Mouse (Mus musculus) MEL (cell line): ENCODE results near the gene Raver1. TPM values are rescaled to one million over a fixed set of nuclear protein-coding genes. Genes with fewer than 3 reads are reported as not detected.

Experiments
- DNase-seq: peaks from one replicate; pipeline ENCODE4 v3.0.0; 2011; ENCODE audit warnings: low read depth, low spot score
- H3K27ac ChIP-seq: 2 replicates; pipeline ENCODE4 v1.5.1; 2012; ENCODE audit warnings: low read depth, mild to moderate bottlenecking, control low read depth, low read length, moderate library complexity; ENCODE audit not compliant: control insufficient read depth
- H3K27me3 ChIP-seq, 2 experiments: fragments of 150-350 bp in 1 of 2; sonication (generic) in 1 of 2; 2 replicates each; pipeline ENCODE4 v1.6.1; 2012; ENCODE audit warnings: low read length in 2 of 2, mild to moderate bottlenecking in 2 of 2, improper control_type of control experiment in 1 of 2, moderate library complexity in 1 of 2; ENCODE audit not compliant: insufficient read depth in 2 of 2, control insufficient read depth in 1 of 2
- H3K36me3 ChIP-seq, 2 experiments: 2 replicates each; pipeline ENCODE4 v1.6.1; 2012 to 2014; ENCODE audit warnings: low read length in 2 of 2, improper control_type of control experiment in 1 of 2, inconsistent platforms in 1 of 2, mild to moderate bottlenecking in 1 of 2; ENCODE audit not compliant: insufficient read depth in 2 of 2, control insufficient read depth in 1 of 2
- H3K4me1 ChIP-seq, 2 experiments: fragments of 150-350 bp in 1 of 2; sonication (generic) in 1 of 2; 2 replicates each; pipeline ENCODE4 v1.6.1; 2012; ENCODE audit warnings: low read length in 2 of 2, improper control_type of control experiment in 1 of 2, mild to moderate bottlenecking in 1 of 2; ENCODE audit not compliant: insufficient read depth in 2 of 2, control insufficient read depth in 1 of 2
- H3K4me3 ChIP-seq, 2 experiments: fragments of 150-350 bp in 1 of 2; sonication (generic) in 1 of 2; 2 replicates each; pipeline ENCODE4 v1.5.1; 2012; ENCODE audit warnings: low read depth in 2 of 2, low read length in 2 of 2, mild to moderate bottlenecking in 2 of 2, moderate library complexity in 2 of 2, control low read depth in 1 of 2, improper control_type of control experiment in 1 of 2; ENCODE audit not compliant: control insufficient read depth in 1 of 2, insufficient read depth in 1 of 2
- H3K79me2 ChIP-seq: 2 replicates; pipeline ENCODE4 v1.6.1; 2012; ENCODE audit warnings: mild to moderate bottlenecking, low read length, moderate library complexity; ENCODE audit not compliant: control insufficient read depth, poor library complexity, insufficient read depth
- H3K9ac ChIP-seq: 2 replicates; pipeline ENCODE4 v1.6.1; 2012; ENCODE audit warnings: low read depth, mild to moderate bottlenecking, control low read depth, low read length, moderate library complexity; ENCODE audit not compliant: control insufficient read depth, poor library complexity, severe bottlenecking
- H3K9me3 ChIP-seq: fragments of 150-350 bp; sonication (generic); replicated peaks from 2 replicates; pipeline ENCODE4 v1.6.1; 2012; ENCODE audit warnings: mild to moderate bottlenecking, low read length, improper control_type of control experiment, moderate library complexity; ENCODE audit not compliant: insufficient read depth
- CHD2 ChIP-seq: IDR thresholded peaks from 2 replicates; pipeline ENCODE4 v1.6.1; 2011; ENCODE audit warnings: low read length, improper control_type of control experiment
- CTCF ChIP-seq, 3 experiments: IDR thresholded peaks in 2 of 3; conservative IDR thresholded peaks in 1 of 3; 2 replicates each; pipeline ENCODE4 v1.5.1; 2011 to 2012; ENCODE audit warnings: low read length in 3 of 3, low read depth in 2 of 3, mild to moderate bottlenecking in 2 of 3, improper control_type of control experiment in 1 of 3, inconsistent platforms in 1 of 3, mixed read lengths in 1 of 3, moderate library complexity in 1 of 3; ENCODE audit not compliant: control insufficient read depth in 1 of 3, insufficient read depth in 1 of 3, poor library complexity in 1 of 3, severe bottlenecking in 1 of 3
- E2F4 ChIP-seq: IDR thresholded peaks from 2 replicates; pipeline ENCODE4 v1.6.1; 2011; ENCODE audit warnings: low read depth, low read length, improper control_type of control experiment, borderline replicate concordance
- EP300 ChIP-seq, 2 experiments: IDR thresholded peaks; 2 replicates each; pipeline ENCODE4 v1.6.1; 2011; ENCODE audit warnings: improper control_type of control experiment in 2 of 2, low read length in 2 of 2, low read depth in 1 of 2, mild to moderate bottlenecking in 1 of 2
- ETS1 ChIP-seq: IDR thresholded peaks from 2 replicates; pipeline ENCODE4 v1.6.1; 2012; ENCODE audit warnings: low read depth, mild to moderate bottlenecking, inconsistent platforms, low read length, improper control_type of control experiment, moderate library complexity
- GABPA ChIP-seq: IDR thresholded peaks from 2 replicates; pipeline ENCODE4 v1.6.1; 2012; ENCODE audit warnings: low read depth, mild to moderate bottlenecking, inconsistent platforms, low read length, improper control_type of control experiment, moderate library complexity
- GATA1 ChIP-seq: IDR thresholded peaks from 2 replicates; pipeline ENCODE4 v1.6.1; 2011; ENCODE audit warnings: low read depth, low read length, improper control_type of control experiment
- HCFC1 ChIP-seq: IDR thresholded peaks from 2 replicates; pipeline ENCODE4 v1.6.1; 2012; ENCODE audit warnings: low read depth, mild to moderate bottlenecking, inconsistent platforms, low read length, improper control_type of control experiment, moderate library complexity
- JUND ChIP-seq: IDR thresholded peaks from 2 replicates; pipeline ENCODE4 v1.6.1; 2011; ENCODE audit warnings: low read depth, mild to moderate bottlenecking, improper control_type of control experiment, low read length
- KAT2A ChIP-seq: conservative IDR thresholded peaks from 2 replicates; pipeline ENCODE4 v1.6.1; 2012; ENCODE audit warnings: low read depth, low read length, improper control_type of control experiment, inconsistent platforms
- MAFK ChIP-seq: IDR thresholded peaks from 2 replicates; pipeline ENCODE4 v1.6.1; 2011; ENCODE audit warnings: low read depth, mild to moderate bottlenecking, low read length, improper control_type of control experiment, borderline replicate concordance
- MAX ChIP-seq: IDR thresholded peaks from 2 replicates; pipeline ENCODE4 v1.6.1; 2011; ENCODE audit warnings: low read length, improper control_type of control experiment
- MAZ ChIP-seq: IDR thresholded peaks from 2 replicates; pipeline ENCODE4 v1.6.1; 2012; ENCODE audit warnings: low read depth, mild to moderate bottlenecking, inconsistent platforms, low read length, improper control_type of control experiment
- MEF2A ChIP-seq: IDR thresholded peaks from 2 replicates; pipeline ENCODE4 v1.6.1; 2014; ENCODE audit warnings: low read depth, mild to moderate bottlenecking, inconsistent platforms, low read length, improper control_type of control experiment; ENCODE audit not compliant: poor library complexity, insufficient replicate concordance, severe bottlenecking; ENCODE audit errors: extremely low read depth
- MXI1 ChIP-seq: IDR thresholded peaks from 2 replicates; pipeline ENCODE4 v1.6.1; 2011; ENCODE audit warnings: mild to moderate bottlenecking, low read depth, low read length, improper control_type of control experiment
- MYB ChIP-seq: IDR thresholded peaks from 2 replicates; pipeline ENCODE4 v1.6.1; 2011; ENCODE audit warnings: mild to moderate bottlenecking, low read depth, low read length, improper control_type of control experiment
- NELFE ChIP-seq: IDR thresholded peaks from 2 replicates; pipeline ENCODE4 v1.6.1; 2011; ENCODE audit warnings: low read depth, low read length, improper control_type of control experiment
- POLR2A ChIP-seq, 2 experiments: IDR thresholded peaks; 2 replicates each; pipeline ENCODE4 v1.6.1; 2011 to 2012; ENCODE audit warnings: low read length in 2 of 2, mild to moderate bottlenecking in 2 of 2, control low read depth in 1 of 2, improper control_type of control experiment in 1 of 2, low read depth in 1 of 2, moderate library complexity in 1 of 2; ENCODE audit not compliant: control insufficient read depth in 1 of 2, insufficient read depth in 1 of 2, poor library complexity in 1 of 2
- RAD21 ChIP-seq: IDR thresholded peaks from 2 replicates; pipeline ENCODE4 v1.6.1; 2011; ENCODE audit warnings: mild to moderate bottlenecking, low read depth, low read length, improper control_type of control experiment
- RCOR1 ChIP-seq: IDR thresholded peaks from 2 replicates; pipeline ENCODE4 v1.6.1; 2012; ENCODE audit warnings: low read depth, mild to moderate bottlenecking, inconsistent platforms, low read length, improper control_type of control experiment
- SMC3 ChIP-seq: IDR thresholded peaks from 2 replicates; pipeline ENCODE4 v1.6.1; 2011; ENCODE audit warnings: low read depth, low read length, improper control_type of control experiment
- TAL1 ChIP-seq: IDR thresholded peaks from 2 replicates; pipeline ENCODE4 v1.6.1; 2012; ENCODE audit warnings: mild to moderate bottlenecking, inconsistent platforms, low read length, moderate library complexity, mixed read lengths
- TBP ChIP-seq: IDR thresholded peaks from 2 replicates; pipeline ENCODE4 v1.8.0; 2011; ENCODE audit warnings: low read depth, low read length, improper control_type of control experiment
- TCF12 ChIP-seq: IDR thresholded peaks from 2 replicates; pipeline ENCODE4 v1.6.1; 2014; ENCODE audit warnings: low read depth, mild to moderate bottlenecking, inconsistent platforms, low read length, improper control_type of control experiment, moderate library complexity
- UBTF ChIP-seq: IDR thresholded peaks from 2 replicates; pipeline ENCODE4 v1.6.1; 2012; ENCODE audit warnings: low read depth, mild to moderate bottlenecking, inconsistent platforms, low read length, improper control_type of control experiment, moderate library complexity, borderline replicate concordance; ENCODE audit not compliant: insufficient read depth
- USF1 ChIP-seq: IDR thresholded peaks from 2 replicates; pipeline ENCODE4 v1.6.1; 2014; ENCODE audit warnings: low read depth, mild to moderate bottlenecking, inconsistent platforms, low read length, improper control_type of control experiment, moderate library complexity
- USF2 ChIP-seq, 2 experiments: IDR thresholded peaks; 2 replicates each; pipeline ENCODE4 v1.6.1; 2011 to 2012; ENCODE audit warnings: improper control_type of control experiment in 2 of 2, low read length in 2 of 2, borderline replicate concordance in 1 of 2, inconsistent platforms in 1 of 2, low read depth in 1 of 2, mild to moderate bottlenecking in 1 of 2; ENCODE audit not compliant: insufficient read depth in 1 of 2
- ZC3H11A ChIP-seq: IDR thresholded peaks from 2 replicates; pipeline ENCODE4 v1.6.1; 2012; ENCODE audit warnings: low read depth, mild to moderate bottlenecking, inconsistent platforms, low read length, improper control_type of control experiment
- ZMIZ1 ChIP-seq: IDR thresholded peaks from 2 replicates; pipeline ENCODE4 v1.6.1; 2012; ENCODE audit warnings: low read depth, mild to moderate bottlenecking, inconsistent platforms, low read length, improper control_type of control experiment, moderate library complexity
- ZNF384 ChIP-seq: IDR thresholded peaks from 2 replicates; pipeline ENCODE4 v1.6.1; 2012; ENCODE audit warnings: low read depth, mild to moderate bottlenecking, inconsistent platforms, low read length, improper control_type of control experiment
- polyA plus RNA-seq, 2 experiments: library from polyadenylated mRNA; stranded (reverse) in 1 of 2; unstranded in 1 of 2; fragments of >175 nt in 1 of 2; fragments of >200 nt in 1 of 2; gene quantifications; 2 replicates each; pipeline versions ENCODE4 v1.2.1 to v1.2.4; 2012; ENCODE audit warnings: low replicate concordance in 2 of 2, low read depth in 1 of 2; ENCODE audit not compliant: insufficient read length in 2 of 2, insufficient read depth in 1 of 2, missing spikeins in 1 of 2
- total RNA-seq: library from RNA; depleted of rRNA; stranded (reverse); fragments of 300-350 nt; gene quantifications from 2 replicates; pipeline ENCODE4 v1.2.3, GENCODE M21; 2012

The Raver1 gene
- total and polyA plus RNA-seq, 3 experiments = 50.0 to 291 TPM; not detected in 1

- Histone ChIP-seq H3K4me3 (no peak overlapping the region), H3K4me1 (no peaks in the 10 kb centered on the region), H3K9ac (no peak overlapping the region), H3K27ac (no peak overlapping the region)
- TF ChIP-seq JUND (no peak), USF2 (IDR thresholded peaks at IDR 0.05; ENCODE audit: borderline replicate concordance in 1 of 2, insufficient read depth in 1 of 2, low read depth in 1 of 2, low read length in 2 of 2) (0 out of 4 replicates have a peak, but pooled peaks of 1 of the 2 experiments have one; percentile 10), MAX (no peak)
- TF ChIP-seq, all 39 proteins: peak for 1
- no peak for DNase-seq
- no peaks in the 10 kb centered on the region for H3K27me3 ChIP-seq
- H3K9me3 ChIP-seq = no peaks in the 10 kb centered on the region
- no peaks in the 10 kb centered on the region for H3K79me2 ChIP-seq
- peaks cover 0 to 13% of the 10 kb centered on the region in 2 experiments; a peak in 2 of 4 replicates for H3K36me3 ChIP-seq
These were observed 28.9 kb downstream of the Raver1 start for GRCm38 (mm10) chr9:21062928-21063327.

- Histone ChIP-seq H3K9ac (peak overlapping the region; percentile 57), H3K27me3 (no peaks in the 10 kb centered on the region), H3K4me1 (peaks cover 15 to 24% of the 10 kb centered on the region in 2 experiments), H3K36me3 (peaks cover 0 to 13% of the 10 kb centered on the region in 2 experiments; a peak in 2 of 4 replicates), H3K4me3 (peak overlapping the region; percentile 54 to 60), H3K27ac (peak overlapping the region; percentile 5; the same call in 1 of the 2 replicates), H3K9me3 (no peaks in the 10 kb centered on the region), H3K79me2 (no peaks in the 10 kb centered on the region)
- DNase-seq = peak; percentile 95
- TF ChIP-seq RAD21 (no peak; the same call in 1 of the 2 replicates), ZC3H11A (no peak), GABPA (0 out of 2 replicates have a peak, but pooled peaks have one; percentile 0), POLR2A (IDR thresholded peaks at IDR 0.05; ENCODE audit: control insufficient read depth in 1 of 2, insufficient read depth in 1 of 2, low read depth in 1 of 2, low read length in 2 of 2, poor library complexity in 1 of 2) (0 out of 4 replicates have a peak, but pooled peaks of 1 of the 2 experiments have one; percentile 33), NELFE (peak; percentile 27; the same call in 1 of the 2 replicates), EP300 (IDR thresholded peaks at IDR 0.05; ENCODE audit: low read depth in 1 of 2, low read length in 2 of 2) (peak; percentile 91 to 93), MXI1 (peak; percentile 99), USF2 (IDR thresholded peaks at IDR 0.05; ENCODE audit: borderline replicate concordance in 1 of 2, insufficient read depth in 1 of 2, low read depth in 1 of 2, low read length in 2 of 2) (no peak), TCF12 (peak; percentile 97), CTCF (IDR thresholded peaks at IDR 0.05 in 2 of 3, conservative IDR thresholded peaks at IDR 0.05 in 1 of 3; ENCODE audit: control insufficient read depth in 1 of 3, insufficient read depth in 1 of 3, low read depth in 2 of 3, low read length in 3 of 3, poor library complexity in 1 of 3, severe bottlenecking in 1 of 3) (no peak), RCOR1 (peak; percentile 87), MEF2A (peak; percentile 35; the same call in 1 of the 2 replicates), MAFK (no peak; the same call in 1 of the 2 replicates), TAL1 (peak; percentile 98), ZMIZ1 (0 out of 2 replicates have a peak, but pooled peaks have one; percentile 44), SMC3 (peak; percentile 24; the same call in 1 of the 2 replicates), E2F4 (no peak), MAZ (peak; percentile 57; the same call in 1 of the 2 replicates), TBP (peak; percentile 22; the same call in 1 of the 2 replicates), HCFC1 (peak; percentile 67), MYB (no peak; the same call in 1 of the 2 replicates), UBTF (0 out of 2 replicates have a peak, but pooled peaks have one; percentile 74), GATA1 (peak; percentile 93), ZNF384 (no peak), USF1 (peak; percentile 13; the same call in 1 of the 2 replicates), KAT2A (no peak), CHD2 (no peak; the same call in 1 of the 2 replicates), ETS1 (peak; percentile 92), JUND (no peak)
These were observed 40.2 kb downstream of the Raver1 start for GRCm38 (mm10) chr9:21051578-21051977.
